In the genomic region with DNA sequence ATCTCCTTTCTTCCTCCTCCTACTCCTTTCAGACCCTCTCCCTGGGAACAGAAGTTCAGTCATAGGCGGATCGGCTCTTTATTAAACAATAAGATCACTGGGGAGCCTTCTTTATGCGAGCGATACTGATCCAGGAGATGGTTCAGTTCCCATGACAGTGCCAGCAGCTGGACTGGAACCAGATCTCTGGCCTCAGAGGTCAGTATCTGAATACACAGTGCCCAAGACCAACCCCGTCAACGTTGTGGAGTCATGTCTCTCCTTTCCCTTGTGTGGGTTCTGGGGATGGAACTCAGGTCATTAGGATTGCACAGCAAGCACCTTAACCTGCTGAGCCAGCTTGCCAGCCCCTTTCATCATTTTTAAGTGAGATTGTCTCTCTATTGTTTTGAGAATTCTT, we compare ENCODE assay signal across 23 mouse cellular contexts.
"Had no signal": no experiment of that assay in that cellular context is flagged by ENCODE, and none has a peak within 500 bp of the region (broad histone marks: within the 10 kb centered on the region; RNA-seq: fewer than 3 reads in every experiment).

No protein-coding gene starts in this region.

- H3K27me3 ChIP-seq: heart, embryonic 12.5 days; hindbrain, embryonic 12.5 days; intestine, embryonic 15.5 days had no signal

- H3K27ac ChIP-seq: gastrocnemius, adult 2 months; heart, adult 2 months; hindbrain, embryonic 10.5 days; hindbrain, embryonic 12.5 days; hindbrain, embryonic 14.5 days; intestine, embryonic 15.5 days; layer of hippocampus, adult 2 months; left cerebral cortex, adult 2 months; limb, embryonic 10.5 days; limb, embryonic 12.5 days had no signal

- H3K9ac ChIP-seq: heart, embryonic 12.5 days; hindbrain, embryonic 12.5 days; hindbrain, embryonic 14.5 days; intestine, embryonic 15.5 days; limb, embryonic 12.5 days had no signal

- H3K36me3 ChIP-seq: hindbrain, embryonic 12.5 days; intestine, embryonic 15.5 days had no signal

- H3K4me3 ChIP-seq: gastrocnemius, adult 2 months; heart, adult 2 months; heart, embryonic 12.5 days; hindbrain, embryonic 10.5 days; hindbrain, embryonic 12.5 days; intestine, embryonic 15.5 days; layer of hippocampus, adult 2 months; left cerebral cortex, adult 2 months; limb, embryonic 10.5 days; limb, embryonic 12.5 days had no signal

- H3K4me1 ChIP-seq: heart, embryonic 12.5 days; intestine, embryonic 15.5 days had no signal

- ATAC-seq: hindbrain, embryonic 16.5 days; inflammation-experienced regulatory T-cells, adult 6 months; intestine, embryonic 15.5 days; intestine, postnatal 0 days had no signal

- H3K4me2 ChIP-seq: heart, embryonic 12.5 days; hindbrain, embryonic 12.5 days; hindbrain, embryonic 14.5 days; intestine, embryonic 15.5 days; limb, embryonic 12.5 days had no signal

- DNase-seq: gastrocnemius, adult 2 months; gastrocnemius, postnatal 10 days; gastrocnemius, postnatal 25 days; heart, adult 2 months; heart, postnatal 10 days; heart, postnatal 4 days; kidney, adult 18-20 months; kidney, adult 8-10 months; kidney, postnatal 10 days; kidney, postnatal 25 days; kidney, postnatal 4 days had no signal

- H3K9me3 ChIP-seq: heart, embryonic 12.5 days; hindbrain, embryonic 10.5 days; hindbrain, embryonic 12.5 days; intestine, embryonic 15.5 days; limb, embryonic 10.5 days; limb, embryonic 12.5 days had no signal
